Mouse (Mus musculus): ENCODE data around the gene Sh3d19. TPM values are rescaled to one million over a fixed set of nuclear protein-coding genes. Genes with fewer than 3 reads are reported as not detected.

Gene Sh3d19
- 9.4 and 12.1 TPM in 2 replicates for polyA plus RNA-seq (2014; fragmentation: Nextera tagmentation; extraction: Ambion mirVana)

DNA sequence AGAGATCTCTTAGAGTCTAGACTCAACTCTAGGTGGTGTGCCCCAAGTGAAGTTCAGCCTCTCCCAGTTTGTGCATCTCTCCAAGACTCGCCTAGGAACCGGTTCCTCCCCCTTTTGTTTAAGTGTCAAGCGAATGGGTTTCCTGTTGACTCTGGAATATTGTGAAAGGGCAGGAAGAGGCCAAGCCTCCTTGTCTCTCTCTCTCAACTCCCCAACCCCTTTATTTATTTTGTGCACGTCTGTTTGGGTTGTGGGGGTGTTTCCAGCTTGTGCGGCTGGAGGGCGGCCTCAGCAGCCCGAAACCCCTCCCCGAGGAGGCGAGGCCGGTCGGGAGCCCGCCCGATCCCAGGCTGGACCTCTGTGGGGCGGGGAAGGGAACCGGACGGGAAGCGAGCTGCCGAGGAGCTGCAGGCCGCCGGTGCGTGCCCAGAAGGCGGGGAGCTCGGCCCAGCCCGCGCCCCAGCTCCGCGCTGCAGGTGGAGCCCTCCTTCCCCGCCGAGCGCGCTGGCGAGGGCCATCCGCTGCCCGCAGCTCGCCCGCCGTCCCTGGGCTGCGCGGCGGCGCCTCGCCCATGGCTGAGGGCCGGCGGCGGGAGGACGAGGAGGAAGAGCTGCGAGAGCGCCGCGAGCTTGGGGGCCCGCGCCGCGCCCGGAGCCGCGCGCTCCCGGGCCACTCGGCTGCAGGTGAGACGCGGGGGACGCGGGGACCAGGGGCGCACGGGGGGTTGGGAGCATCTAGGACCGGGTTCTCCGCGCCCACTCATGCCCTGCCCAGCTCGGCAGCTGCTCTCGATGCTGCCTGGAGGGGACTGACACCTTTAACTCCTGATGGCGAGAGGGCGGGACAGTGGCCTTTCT lies at the start of gene Sh3d19:
TSS of gene Sh3d19 (plus strand) at position 368 of the 857 bp plus-strand sequence.
- H3K4me3 ChIP-seq (ENCODE audit: low read depth, low read length), result peak within 1 kb of the TSS; percentile 74
- no peaks in the 10 kb centered on the region for H3K27me3 ChIP-seq (ENCODE audit: control insufficient read depth, insufficient read depth, low read length)
- DNase-seq (ENCODE audit: low spot score) (peak; percentile 77), ATAC-seq (ENCODE audit: low FRiP score) (peak; percentile 91)
- peak within 1 kb of the TSS; percentile 94 for H3K4me2 ChIP-seq (replicated peaks; ENCODE audit: low read depth, low read length)
- under 1% methylated on average over 56 of the region's 73 CpGs for WGBS
- H3K9ac ChIP-seq (ENCODE audit: low read depth, low read length), result peak within 1 kb of the TSS; percentile 81
- 0 out of 2 replicates have a peak within 1 kb of the TSS, but pooled peaks have one; percentile 17 for H3K27ac ChIP-seq (ENCODE audit: low read depth, low read length)
- no peaks in the 10 kb centered on the region; the same call in none of the 2 replicates for H3K4me1 ChIP-seq (replicated peaks; ENCODE audit: control insufficient read depth, insufficient read depth, low read length)
- H3K9me3 ChIP-seq (ENCODE audit: control insufficient read depth, low read length), result no peaks in the 10 kb centered on the region
- no peaks in the 10 kb centered on the region for H3K36me3 ChIP-seq (ENCODE audit: control insufficient read depth, insufficient read depth, low read length)

DNA sequence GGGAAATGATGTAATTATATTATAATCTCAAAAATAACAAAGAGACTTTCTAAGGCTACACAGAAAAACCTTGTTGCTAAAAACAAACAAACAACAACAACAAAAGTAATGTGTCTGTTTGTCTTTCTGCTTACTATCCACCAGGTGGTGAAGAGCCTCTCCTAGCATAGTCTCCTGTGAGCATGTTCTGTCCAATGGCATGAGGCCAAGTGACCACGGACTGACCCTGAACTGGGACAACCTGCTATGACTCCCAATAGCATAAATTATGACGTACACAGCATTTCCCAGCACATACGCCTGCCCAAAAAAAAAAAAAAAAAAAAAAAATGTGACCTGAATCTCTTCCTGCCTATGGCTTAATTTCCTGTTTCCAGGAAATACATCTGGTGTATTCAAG lies 48.6 kb upstream of the Sh3d19 start:
- H3K9me3 ChIP-seq (ENCODE audit: control insufficient read depth, low read length), result no peaks in the 10 kb centered on the region
- no peaks in the 10 kb centered on the region for H3K36me3 ChIP-seq (ENCODE audit: control insufficient read depth, insufficient read depth, low read length)
- DNase-seq (ENCODE audit: low spot score) (no peak), ATAC-seq (ENCODE audit: low FRiP score) (no peak)
- H3K4me2 ChIP-seq (replicated peaks; ENCODE audit: low read depth, low read length), result no peak overlapping the region
- no peaks in the 10 kb centered on the region for H3K4me1 ChIP-seq (replicated peaks; ENCODE audit: control insufficient read depth, insufficient read depth, low read length)
- WGBS, result 85% methylated on average over 3 of the region's 3 CpGs
- no peaks in the 10 kb centered on the region for H3K27me3 ChIP-seq (ENCODE audit: control insufficient read depth, insufficient read depth, low read length)
- no peak overlapping the region for H3K27ac ChIP-seq (ENCODE audit: low read depth, low read length)
- no peak overlapping the region for H3K4me3 ChIP-seq (ENCODE audit: low read depth, low read length)
- no peak overlapping the region for H3K9ac ChIP-seq (ENCODE audit: low read depth, low read length)

DNA sequence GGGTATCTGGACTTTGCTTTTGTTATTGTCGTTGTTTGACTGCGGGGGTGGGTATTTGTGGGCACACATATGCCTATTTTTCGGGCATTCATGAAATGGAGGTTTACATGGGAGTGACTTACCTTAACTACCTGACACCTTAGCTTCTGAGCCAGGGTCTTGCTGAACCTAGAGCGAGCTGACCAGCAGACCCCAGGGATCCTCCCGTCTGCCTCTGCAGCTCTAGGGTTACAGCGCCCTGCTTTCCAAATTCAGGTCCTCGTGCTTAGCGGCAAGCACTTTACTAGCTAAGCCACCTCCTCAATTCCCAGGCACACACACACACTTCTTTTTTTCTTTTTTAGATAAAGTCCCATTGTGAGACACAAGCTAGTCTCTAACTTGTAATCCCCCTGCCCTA lies 47.6 kb upstream of the Sh3d19 start:
- no peaks in the 10 kb centered on the region for H3K9me3 ChIP-seq (ENCODE audit: control insufficient read depth, low read length)
- H3K9ac ChIP-seq (ENCODE audit: low read depth, low read length), result no peak overlapping the region
- no peak for DNase-seq (ENCODE audit: low spot score)
- no peaks in the 10 kb centered on the region for H3K4me1 ChIP-seq (replicated peaks; ENCODE audit: control insufficient read depth, insufficient read depth, low read length)
- H3K27me3 ChIP-seq (ENCODE audit: control insufficient read depth, insufficient read depth, low read length), result no peaks in the 10 kb centered on the region
- ATAC-seq (ENCODE audit: low FRiP score), result no peak
- no peak overlapping the region for H3K4me2 ChIP-seq (replicated peaks; ENCODE audit: low read depth, low read length)
- H3K27ac ChIP-seq (ENCODE audit: low read depth, low read length), result no peak overlapping the region
- no peak overlapping the region for H3K4me3 ChIP-seq (ENCODE audit: low read depth, low read length)
- H3K36me3 ChIP-seq (ENCODE audit: control insufficient read depth, insufficient read depth, low read length), result no peaks in the 10 kb centered on the region
- 76% methylated on average over 8 of the region's 8 CpGs for WGBS

DNA sequence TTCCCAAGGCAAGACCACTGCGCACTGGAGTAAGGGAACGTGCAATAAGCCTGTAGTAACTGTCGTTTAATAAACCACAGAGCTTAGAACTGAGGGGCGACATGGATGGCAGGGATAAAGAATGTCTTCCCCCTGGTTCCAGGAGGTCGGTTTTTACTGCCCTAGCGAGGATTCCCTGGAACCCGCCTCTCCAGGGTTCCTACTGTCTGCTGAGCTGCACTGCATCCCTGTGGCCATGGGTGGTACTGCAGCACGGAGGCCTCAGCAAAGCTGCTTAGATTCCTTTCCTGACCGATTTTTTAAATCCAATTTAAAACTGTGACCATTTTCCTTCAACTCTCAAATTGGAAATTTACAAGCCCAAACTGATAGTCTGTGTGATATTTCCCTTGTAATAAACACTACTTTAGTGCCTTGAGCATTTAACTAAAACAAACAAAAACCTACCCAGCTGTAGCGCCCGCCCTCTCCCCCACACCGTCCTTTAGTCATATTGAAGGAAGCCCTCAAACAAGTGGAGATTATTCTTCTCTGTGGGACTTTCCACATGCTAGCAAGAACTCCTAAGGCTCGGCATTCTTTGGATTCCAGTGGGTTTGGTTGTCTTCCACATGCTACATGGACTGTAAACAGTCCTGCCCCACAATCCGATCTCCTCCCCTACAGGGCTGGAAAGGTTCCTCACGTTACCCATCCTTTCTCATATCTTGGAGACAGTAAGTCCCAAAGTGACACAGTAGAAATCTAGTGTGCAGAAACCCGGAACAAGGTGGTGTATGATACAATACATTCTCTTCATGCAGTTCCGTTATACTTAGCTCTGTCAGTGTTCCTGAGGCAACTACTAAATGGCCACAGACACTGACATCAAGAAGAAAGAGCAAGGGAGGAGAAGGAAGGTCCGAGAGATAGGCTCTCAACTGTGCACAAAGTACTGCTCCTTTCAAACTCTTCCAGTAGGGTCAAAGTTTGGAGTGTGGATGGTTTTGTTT lies 46.7 kb upstream of the Sh3d19 start:
- Histone ChIP-seq H3K27ac (ENCODE audit: low read depth, low read length) (no peak overlapping the region), H3K4me2 (replicated peaks; ENCODE audit: low read depth, low read length) (no peak overlapping the region), H3K27me3 (ENCODE audit: control insufficient read depth, insufficient read depth, low read length) (no peaks in the 10 kb centered on the region), H3K36me3 (ENCODE audit: control insufficient read depth, insufficient read depth, low read length) (no peaks in the 10 kb centered on the region), H3K4me1 (replicated peaks; ENCODE audit: control insufficient read depth, insufficient read depth, low read length) (no peaks in the 10 kb centered on the region), H3K9me3 (ENCODE audit: control insufficient read depth, low read length) (no peaks in the 10 kb centered on the region), H3K9ac (ENCODE audit: low read depth, low read length) (no peak overlapping the region), H3K4me3 (ENCODE audit: low read depth, low read length) (no peak overlapping the region)
- 0 out of 2 replicates have a peak, but pooled peaks have one; percentile 38 for ATAC-seq (ENCODE audit: low FRiP score)
- 48% methylated on average over 18 of the region's 18 CpGs for WGBS
- peak; percentile 89 for DNase-seq (ENCODE audit: low spot score)

DNA sequence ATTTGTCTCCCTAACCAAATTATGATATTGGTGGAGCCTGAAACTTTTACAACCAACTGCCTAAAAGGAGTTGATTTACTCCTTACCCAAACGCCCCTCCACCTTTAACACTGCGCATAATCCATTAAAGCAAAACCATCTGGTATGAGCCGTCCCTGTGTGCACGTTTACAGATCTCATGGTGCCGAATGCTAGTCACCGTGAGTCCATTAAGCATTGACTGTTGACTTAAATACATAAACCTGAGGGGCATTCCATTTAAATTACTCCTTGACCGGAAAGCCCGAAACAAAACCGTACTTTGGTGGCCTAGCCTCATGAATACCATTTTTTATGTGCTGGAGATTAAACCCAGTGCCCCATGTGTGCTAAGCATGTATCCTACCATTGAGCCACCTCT lies 43.6 kb upstream of the Sh3d19 start:
- Histone ChIP-seq H3K4me3 (ENCODE audit: low read depth, low read length) (no peak overlapping the region), H3K36me3 (ENCODE audit: control insufficient read depth, insufficient read depth, low read length) (no peaks in the 10 kb centered on the region), H3K27ac (ENCODE audit: low read depth, low read length) (no peak overlapping the region), H3K27me3 (ENCODE audit: control insufficient read depth, insufficient read depth, low read length) (no peaks in the 10 kb centered on the region), H3K9me3 (ENCODE audit: control insufficient read depth, low read length) (no peaks in the 10 kb centered on the region), H3K4me2 (replicated peaks; ENCODE audit: low read depth, low read length) (no peak overlapping the region), H3K9ac (ENCODE audit: low read depth, low read length) (no peak overlapping the region), H3K4me1 (replicated peaks; ENCODE audit: control insufficient read depth, insufficient read depth, low read length) (no peaks in the 10 kb centered on the region)
- no peak for ATAC-seq (ENCODE audit: low FRiP score)
- 85% methylated on average over 9 of the region's 9 CpGs for WGBS
- DNase-seq (ENCODE audit: low spot score), result no peak

DNA sequence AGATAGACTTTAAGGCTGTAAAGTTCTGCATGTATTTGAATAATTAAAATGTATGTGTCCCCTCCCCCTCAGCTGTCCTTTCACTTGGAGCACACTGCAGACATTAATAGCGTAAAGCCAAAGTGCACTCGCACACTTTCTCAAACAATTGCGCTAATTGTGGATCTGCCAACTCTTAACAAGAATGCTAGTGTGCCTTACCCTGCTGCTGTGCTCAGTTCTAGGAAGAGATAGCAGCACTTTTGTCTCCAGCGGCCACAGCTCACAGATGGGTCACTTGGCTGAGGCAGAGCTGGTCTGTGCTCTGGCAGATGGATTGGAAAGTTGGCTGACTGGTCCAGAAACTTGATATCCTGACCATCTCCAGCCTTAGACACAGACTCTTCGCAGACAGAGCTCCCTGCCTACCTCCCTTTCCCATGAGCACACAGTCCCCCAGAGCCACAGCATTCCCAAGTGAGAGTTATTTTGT lies 42.7 kb upstream of the Sh3d19 start:
- no peak overlapping the region for H3K4me3 ChIP-seq (ENCODE audit: low read depth, low read length)
- no peaks in the 10 kb centered on the region for H3K4me1 ChIP-seq (replicated peaks; ENCODE audit: control insufficient read depth, insufficient read depth, low read length)
- no peak overlapping the region for H3K9ac ChIP-seq (ENCODE audit: low read depth, low read length)
- H3K4me2 ChIP-seq (replicated peaks; ENCODE audit: low read depth, low read length), result no peak overlapping the region
- H3K27me3 ChIP-seq (ENCODE audit: control insufficient read depth, insufficient read depth, low read length), result no peaks in the 10 kb centered on the region
- H3K27ac ChIP-seq (ENCODE audit: low read depth, low read length), result no peak overlapping the region
- DNase-seq (ENCODE audit: low spot score) (no peak), ATAC-seq (ENCODE audit: low FRiP score) (no peak)
- H3K9me3 ChIP-seq (ENCODE audit: control insufficient read depth, low read length), result no peaks in the 10 kb centered on the region
- 81% methylated on average over 5 of the region's 5 CpGs for WGBS
- H3K36me3 ChIP-seq (ENCODE audit: control insufficient read depth, insufficient read depth, low read length), result no peaks in the 10 kb centered on the region

DNA sequence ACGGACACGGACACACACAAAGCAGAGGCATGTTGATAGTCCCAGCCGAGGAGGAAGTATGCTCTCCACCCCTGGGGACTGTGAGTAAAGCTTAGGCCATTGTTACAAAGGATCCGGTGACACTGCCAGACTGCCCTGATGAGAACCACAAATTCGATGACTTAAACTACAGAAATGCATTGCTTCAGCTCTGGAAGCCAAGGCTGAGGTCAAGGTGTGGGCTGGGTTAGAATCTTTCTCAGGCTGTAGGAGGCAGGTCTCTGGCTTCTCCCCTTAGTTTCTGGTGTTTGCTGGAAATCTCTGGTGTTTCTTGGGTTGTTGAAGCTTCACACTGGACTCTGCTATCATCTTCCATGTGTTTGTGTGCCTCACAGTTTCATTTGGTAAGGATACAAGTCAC lies 41.2 kb upstream of the Sh3d19 start:
- WGBS, result 84% methylated on average over 5 of the region's 5 CpGs

DNA sequence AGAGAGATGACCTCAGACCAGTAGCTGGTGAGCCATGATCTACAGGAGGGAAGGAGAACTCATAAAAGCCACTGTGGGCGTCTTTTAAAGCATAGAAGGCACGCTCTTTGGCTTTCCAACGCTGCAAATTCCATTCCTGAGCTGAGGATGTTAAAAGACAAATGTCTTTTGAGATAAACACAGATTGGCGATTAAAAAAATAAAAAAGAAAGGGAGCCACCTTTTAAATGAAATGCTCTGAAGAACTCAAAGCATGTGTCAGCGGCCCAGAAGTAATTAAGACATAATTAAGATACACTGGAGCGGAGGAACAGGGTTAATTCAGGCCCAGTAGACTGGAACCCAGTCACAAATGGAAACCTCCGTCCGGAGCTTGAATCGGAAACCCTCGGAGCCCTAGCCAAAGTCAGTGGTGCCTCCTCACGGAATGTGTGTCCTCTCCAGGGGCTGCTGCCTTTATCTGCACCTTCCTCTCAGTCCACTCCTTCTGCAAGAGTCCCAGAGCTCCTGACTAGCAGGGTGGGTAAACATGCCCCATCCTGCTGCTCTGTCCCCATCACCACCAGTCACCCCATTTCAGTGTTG lies 40.1 kb upstream of the Sh3d19 start:
- ATAC-seq (ENCODE audit: low FRiP score), result no peak
- H3K27ac ChIP-seq (ENCODE audit: low read depth, low read length), result no peak overlapping the region
- H3K36me3 ChIP-seq (ENCODE audit: control insufficient read depth, insufficient read depth, low read length), result no peaks in the 10 kb centered on the region
- H3K9me3 ChIP-seq (ENCODE audit: control insufficient read depth, low read length), result no peaks in the 10 kb centered on the region
- H3K27me3 ChIP-seq (ENCODE audit: control insufficient read depth, insufficient read depth, low read length), result no peaks in the 10 kb centered on the region
- 49% methylated on average over 11 of the region's 11 CpGs for WGBS
- DNase-seq (ENCODE audit: low spot score), result no peak
- H3K4me3 ChIP-seq (ENCODE audit: low read depth, low read length), result no peak overlapping the region
- H3K9ac ChIP-seq (ENCODE audit: low read depth, low read length), result no peak overlapping the region
- no peak overlapping the region for H3K4me2 ChIP-seq (replicated peaks; ENCODE audit: low read depth, low read length)
- no peaks in the 10 kb centered on the region for H3K4me1 ChIP-seq (replicated peaks; ENCODE audit: control insufficient read depth, insufficient read depth, low read length)

More for the DNA sequence above, 41.2 kb upstream of the Sh3d19 start:
- Histone ChIP-seq H3K4me2 (replicated peaks; ENCODE audit: low read depth, low read length) (no peak overlapping the region), H3K9ac (ENCODE audit: low read depth, low read length) (no peak overlapping the region), H3K9me3 (ENCODE audit: control insufficient read depth, low read length) (no peaks in the 10 kb centered on the region), H3K4me3 (ENCODE audit: low read depth, low read length) (no peak overlapping the region), H3K4me1 (replicated peaks; ENCODE audit: control insufficient read depth, insufficient read depth, low read length) (no peaks in the 10 kb centered on the region), H3K27ac (ENCODE audit: low read depth, low read length) (no peak overlapping the region), H3K36me3 (ENCODE audit: control insufficient read depth, insufficient read depth, low read length) (no peaks in the 10 kb centered on the region), H3K27me3 (ENCODE audit: control insufficient read depth, insufficient read depth, low read length) (no peaks in the 10 kb centered on the region)
- no peak for DNase-seq (ENCODE audit: low spot score)
- ATAC-seq (ENCODE audit: low FRiP score), result no peak
